Mouse (Mus musculus) MEL (cell line): ENCODE measurements around the gene Cbl.

Source experiments
- CTCF ChIP-seq, 3 experiments: IDR thresholded peaks in 2 of 3; conservative IDR thresholded peaks in 1 of 3; 2 replicates each; pipeline ENCODE4 v1.5.1; 2011 to 2012; ENCODE audit warnings: low read length in 3 of 3, low read depth in 2 of 3, mild to moderate bottlenecking in 2 of 3, improper control_type of control experiment in 1 of 3, inconsistent platforms in 1 of 3, mixed read lengths in 1 of 3, moderate library complexity in 1 of 3; ENCODE audit not compliant: control insufficient read depth in 1 of 3, insufficient read depth in 1 of 3, poor library complexity in 1 of 3, severe bottlenecking in 1 of 3
- GATA1 ChIP-seq: IDR thresholded peaks from 2 replicates; pipeline ENCODE4 v1.6.1; 2011; ENCODE audit warnings: low read depth, low read length, improper control_type of control experiment
- MXI1 ChIP-seq: IDR thresholded peaks from 2 replicates; pipeline ENCODE4 v1.6.1; 2011; ENCODE audit warnings: mild to moderate bottlenecking, low read depth, low read length, improper control_type of control experiment
- NELFE ChIP-seq: IDR thresholded peaks from 2 replicates; pipeline ENCODE4 v1.6.1; 2011; ENCODE audit warnings: low read depth, low read length, improper control_type of control experiment
- POLR2A ChIP-seq, 2 experiments: IDR thresholded peaks; 2 replicates each; pipeline ENCODE4 v1.6.1; 2011 to 2012; ENCODE audit warnings: low read length in 2 of 2, mild to moderate bottlenecking in 2 of 2, control low read depth in 1 of 2, improper control_type of control experiment in 1 of 2, low read depth in 1 of 2, moderate library complexity in 1 of 2; ENCODE audit not compliant: control insufficient read depth in 1 of 2, insufficient read depth in 1 of 2, poor library complexity in 1 of 2
- POLR2AphosphoS2 ChIP-seq: IDR thresholded peaks from 2 replicates; pipeline ENCODE4 v1.6.1; 2011; ENCODE audit warnings: low read length, improper control_type of control experiment
- TCF12 ChIP-seq: IDR thresholded peaks from 2 replicates; pipeline ENCODE4 v1.6.1; 2014; ENCODE audit warnings: low read depth, mild to moderate bottlenecking, inconsistent platforms, low read length, improper control_type of control experiment, moderate library complexity

GRCm38 (mm10) chr9:44134101-44134850 is 99.6 kb downstream of the Cbl start, which contains the start of gene Mcam:
- no peak for TF ChIP-seq TCF12
- TF ChIP-seq CTCF (IDR thresholded peaks at IDR 0.05 in 2 of 3, conservative IDR thresholded peaks at IDR 0.05 in 1 of 3; ENCODE audit: control insufficient read depth in 1 of 3, insufficient read depth in 1 of 3, low read depth in 2 of 3, low read length in 3 of 3, poor library complexity in 1 of 3, severe bottlenecking in 1 of 3): no peak
- no peak for TF ChIP-seq POLR2A (IDR thresholded peaks at IDR 0.05; ENCODE audit: control insufficient read depth in 1 of 2, insufficient read depth in 1 of 2, low read depth in 1 of 2, low read length in 2 of 2, poor library complexity in 1 of 2)
- TF ChIP-seq POLR2AphosphoS2: no peak
- no peak for TF ChIP-seq GATA1
- TF ChIP-seq MXI1: no peak
- no peak for TF ChIP-seq NELFE
